ENCODE assay signal across 33 mouse cellular contexts in the genomic region with DNA sequence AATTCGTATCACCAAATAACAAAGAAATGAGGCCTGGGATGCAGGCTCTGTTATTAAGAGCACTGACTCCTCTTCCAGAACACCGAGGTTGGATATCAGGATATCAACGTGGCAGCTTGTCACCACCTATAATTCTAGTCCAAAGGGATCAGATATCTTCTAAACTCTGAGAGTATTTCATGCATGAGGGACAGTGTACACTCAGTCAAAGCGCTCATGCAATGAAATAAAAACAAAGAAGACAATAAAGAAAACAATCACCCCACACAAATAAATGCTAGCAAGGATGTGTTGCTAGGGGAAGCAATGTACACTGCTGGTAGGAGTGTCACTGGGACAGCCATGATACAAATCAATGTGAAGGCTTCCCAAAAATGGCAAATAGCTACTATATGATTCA.
"Had no signal": no experiment of that assay in that cellular context is flagged by ENCODE, and none has a peak within 500 bp of the region (broad histone marks: within the 10 kb centered on the region; RNA-seq: fewer than 3 reads in every experiment).

No protein-coding gene starts in this region.

- H3K27ac ChIP-seq: limb, embryonic 10.5 days; limb, embryonic 12.5 days; limb, embryonic 13.5 days; limb, embryonic 15.5 days; liver, embryonic 12.5 days; liver, embryonic 13.5 days; liver, embryonic 14.5 days; liver, embryonic 15.5 days; lung, embryonic 15.5 days; macrophage; midbrain, embryonic 10.5 days; midbrain, embryonic 12.5 days; midbrain, embryonic 13.5 days; midbrain, embryonic 15.5 days; neural tube, embryonic 12.5 days; neural tube, embryonic 13.5 days had no signal

- ATAC-seq: liver, embryonic 12.5 days; liver, postnatal 0 days; lung, postnatal 0 days; midbrain, embryonic 13.5 days; midbrain, embryonic 15.5 days; midbrain, embryonic 16.5 days had no signal

- H3K9ac ChIP-seq: limb, embryonic 12.5 days; limb, embryonic 13.5 days; limb, embryonic 15.5 days; liver, embryonic 12.5 days; liver, embryonic 13.5 days; liver, embryonic 14.5 days; liver, embryonic 15.5 days; liver, postnatal 0 days; lung, embryonic 14.5 days; lung, embryonic 15.5 days; midbrain, embryonic 12.5 days; midbrain, embryonic 13.5 days; midbrain, embryonic 15.5 days; neural tube, embryonic 12.5 days; neural tube, embryonic 13.5 days had no signal

- H3K4me3 ChIP-seq: limb, embryonic 10.5 days; limb, embryonic 12.5 days; limb, embryonic 13.5 days; limb, embryonic 15.5 days; liver, embryonic 12.5 days; liver, embryonic 13.5 days; liver, embryonic 15.5 days; lung, embryonic 15.5 days; megakaryocyte, embryonic 14.5 days; midbrain, embryonic 10.5 days; midbrain, embryonic 12.5 days; midbrain, embryonic 13.5 days; midbrain, embryonic 15.5 days; myocyte; neural tube, embryonic 12.5 days; neural tube, embryonic 13.5 days had no signal

- DNase-seq: left cerebral cortex, postnatal 4 days; liver; liver, embryonic 13.5 days; liver, postnatal 0 days; lung, adult 18-20 months; lung, adult 2 months; lung, embryonic 14.5 days; lung, postnatal 10 days; lung, postnatal 14 days; lung, postnatal 36 days; lung, postnatal 4 days; midbrain, embryonic 14.5 days had no signal

- H3K36me3 ChIP-seq: limb, embryonic 10.5 days; limb, embryonic 12.5 days; limb, embryonic 13.5 days; limb, embryonic 15.5 days; liver, embryonic 12.5 days; liver, embryonic 13.5 days; liver, embryonic 15.5 days; lung, embryonic 15.5 days; midbrain, embryonic 10.5 days; midbrain, embryonic 12.5 days; midbrain, embryonic 13.5 days; midbrain, embryonic 15.5 days; neural tube, embryonic 12.5 days; neural tube, embryonic 13.5 days had no signal

- H3K4me1 ChIP-seq: limb, embryonic 10.5 days; limb, embryonic 12.5 days; limb, embryonic 13.5 days; limb, embryonic 15.5 days; liver, embryonic 12.5 days; liver, embryonic 13.5 days; liver, embryonic 15.5 days; lung, embryonic 15.5 days; megakaryocyte, embryonic 14.5 days; midbrain, embryonic 10.5 days; midbrain, embryonic 12.5 days; midbrain, embryonic 13.5 days; midbrain, embryonic 15.5 days; neural tube, embryonic 12.5 days; neural tube, embryonic 13.5 days had no signal

- H3K9me3 ChIP-seq: limb, embryonic 10.5 days; limb, embryonic 12.5 days; limb, embryonic 13.5 days; limb, embryonic 15.5 days; liver, embryonic 12.5 days; liver, embryonic 13.5 days; liver, embryonic 15.5 days; lung, embryonic 15.5 days; megakaryocyte, embryonic 14.5 days; midbrain, embryonic 12.5 days; midbrain, embryonic 13.5 days; midbrain, embryonic 15.5 days; neural tube, embryonic 12.5 days; neural tube, embryonic 13.5 days had no signal

- H3K27me3 ChIP-seq: limb, embryonic 12.5 days; limb, embryonic 13.5 days; limb, embryonic 15.5 days; liver, embryonic 12.5 days; liver, embryonic 13.5 days; liver, embryonic 15.5 days; lung, embryonic 15.5 days; megakaryocyte, embryonic 14.5 days; midbrain, embryonic 12.5 days; midbrain, embryonic 13.5 days; midbrain, embryonic 15.5 days; neural tube, embryonic 12.5 days; neural tube, embryonic 13.5 days had no signal

- H3K4me2 ChIP-seq: limb, embryonic 12.5 days; limb, embryonic 13.5 days; limb, embryonic 15.5 days; liver, embryonic 11.5 days; liver, embryonic 12.5 days; liver, embryonic 13.5 days; liver, embryonic 15.5 days; lung, embryonic 14.5 days; lung, embryonic 15.5 days; midbrain, embryonic 11.5 days; midbrain, embryonic 12.5 days; midbrain, embryonic 13.5 days; midbrain, embryonic 15.5 days; neural tube, embryonic 12.5 days; neural tube, embryonic 13.5 days had no signal
